Mouse (Mus musculus): ENCODE measurements around the gene Lpin1. TPM values are rescaled to one million over a fixed set of nuclear protein-coding genes. Genes with fewer than 3 reads are reported as not detected.

Gene Lpin1
- total RNA-seq, 2 experiments from 2014 or later = 19.6 to 23.0 TPM

DNA sequence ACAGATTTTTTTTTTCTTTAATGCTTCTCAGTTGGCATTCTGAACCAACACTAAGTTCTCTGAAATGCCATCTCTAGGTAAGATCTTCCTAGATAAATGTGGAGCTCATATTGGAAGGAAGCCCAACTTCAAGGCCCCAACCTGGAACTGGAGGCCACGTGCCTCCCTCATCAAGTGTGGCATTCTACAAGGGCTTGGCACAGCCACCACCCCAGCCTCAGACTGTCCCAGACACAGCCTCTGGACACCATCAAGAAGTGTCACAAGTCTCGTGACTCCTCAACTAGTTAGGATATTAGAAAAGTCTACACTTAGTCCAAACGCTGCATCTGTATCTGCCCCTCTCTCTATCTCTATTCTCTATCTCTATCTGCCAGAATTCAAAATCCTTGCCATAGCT lies 25.8 kb downstream of the Lpin1 start:
- no peak for DNase-seq (ENCODE audit: low spot score in 2 of 2)
- intact Hi-C loops (cut with DNase I) = no loop called here

DNA sequence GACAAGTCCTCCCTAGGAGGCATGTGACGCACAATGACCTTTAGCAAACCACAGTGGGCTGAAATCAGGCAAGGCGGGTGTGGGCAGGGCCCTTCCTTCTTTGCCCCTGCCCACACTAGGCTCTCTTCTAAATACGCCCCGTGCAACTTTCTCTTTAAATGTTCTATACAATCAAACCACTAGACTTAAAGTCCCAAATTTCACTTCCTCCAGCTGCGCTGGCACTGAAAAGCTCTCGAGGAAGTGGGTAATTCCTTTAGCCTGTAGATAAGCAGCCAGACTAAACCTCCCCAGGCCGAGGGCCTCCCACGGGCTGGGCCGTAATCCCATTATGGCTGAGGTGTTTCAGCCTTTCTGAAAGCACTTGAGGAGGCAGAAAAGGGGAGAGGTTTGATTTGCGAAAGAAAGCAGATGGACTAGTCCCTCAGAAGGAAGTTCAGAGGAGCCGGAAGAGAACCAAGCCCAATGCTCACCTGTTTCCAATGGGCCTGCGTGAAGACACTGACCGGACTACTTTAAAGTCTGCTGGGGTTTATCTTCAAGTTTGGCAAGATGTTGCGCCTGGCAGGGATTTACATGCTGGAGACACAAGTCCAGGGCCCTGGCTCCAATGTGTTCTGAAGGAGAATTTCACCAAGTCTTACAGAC lies 26.6 kb downstream of the Lpin1 start:
- no peak for DNase-seq (ENCODE audit: low spot score in 2 of 2)
- intact Hi-C loops (cut with DNase I) = no loop called here

- intact Hi-C loops (cut with DNase I) = no loop called here
- DNase-seq (ENCODE audit: low spot score in 2 of 2) = no peak
These were observed 27.5 kb downstream of the Lpin1 start for GRCm38 (mm10) chr12:16583313-16583712.

DNA sequence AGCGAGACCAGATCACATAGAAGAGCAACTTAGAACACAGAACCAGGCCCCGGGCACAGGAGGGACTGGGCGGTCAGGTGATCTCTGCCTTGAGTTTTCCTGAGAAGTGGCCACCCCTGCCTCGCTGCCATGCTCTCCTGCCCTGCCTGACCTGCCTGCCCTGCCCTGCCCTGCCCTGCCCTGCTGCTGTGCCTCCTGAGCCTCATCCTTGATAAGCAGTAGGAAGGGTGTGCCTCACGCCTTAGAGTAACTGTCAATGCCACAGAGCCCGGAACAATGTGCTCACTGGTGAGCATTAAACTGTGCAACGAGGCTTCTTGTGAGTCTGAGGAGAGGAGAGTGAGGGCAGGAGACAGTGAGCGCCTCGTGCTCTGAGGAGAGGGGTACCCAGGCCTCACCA lies 30.5 kb downstream of the Lpin1 start:
- no peak for DNase-seq (ENCODE audit: low spot score in 2 of 2)
- intact Hi-C loops (cut with DNase I) = no loop called here

GRCm38 (mm10) chr12:16577665-16578233 lies 33.0 kb downstream of the Lpin1 start:
- intact Hi-C loops (cut with DNase I) = no loop called here
- no peak for DNase-seq (ENCODE audit: low spot score in 2 of 2)

DNA sequence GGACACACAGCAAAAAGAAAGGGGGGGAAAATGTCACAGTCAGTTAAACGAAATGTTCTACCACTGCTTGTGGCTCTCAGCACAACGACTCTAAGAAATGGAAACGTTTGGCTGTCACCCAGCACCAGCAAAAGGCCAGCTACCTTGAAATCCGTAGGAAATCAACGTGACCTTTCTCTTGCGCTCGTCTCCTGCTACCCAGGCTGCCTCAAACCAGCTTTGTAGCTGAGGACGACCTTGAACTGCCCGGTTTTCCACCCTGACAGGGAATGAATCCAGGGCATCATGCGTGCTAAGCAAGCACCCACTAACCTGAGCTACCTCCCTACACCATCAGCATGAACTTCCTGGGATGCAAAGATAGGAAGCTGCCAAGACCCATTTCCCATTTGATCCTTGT lies 39.5 kb downstream of the Lpin1 start:
- intact Hi-C loops (cut with DNase I) = no loop called here
- DNase-seq (ENCODE audit: low spot score in 2 of 2) = no peak

DNA sequence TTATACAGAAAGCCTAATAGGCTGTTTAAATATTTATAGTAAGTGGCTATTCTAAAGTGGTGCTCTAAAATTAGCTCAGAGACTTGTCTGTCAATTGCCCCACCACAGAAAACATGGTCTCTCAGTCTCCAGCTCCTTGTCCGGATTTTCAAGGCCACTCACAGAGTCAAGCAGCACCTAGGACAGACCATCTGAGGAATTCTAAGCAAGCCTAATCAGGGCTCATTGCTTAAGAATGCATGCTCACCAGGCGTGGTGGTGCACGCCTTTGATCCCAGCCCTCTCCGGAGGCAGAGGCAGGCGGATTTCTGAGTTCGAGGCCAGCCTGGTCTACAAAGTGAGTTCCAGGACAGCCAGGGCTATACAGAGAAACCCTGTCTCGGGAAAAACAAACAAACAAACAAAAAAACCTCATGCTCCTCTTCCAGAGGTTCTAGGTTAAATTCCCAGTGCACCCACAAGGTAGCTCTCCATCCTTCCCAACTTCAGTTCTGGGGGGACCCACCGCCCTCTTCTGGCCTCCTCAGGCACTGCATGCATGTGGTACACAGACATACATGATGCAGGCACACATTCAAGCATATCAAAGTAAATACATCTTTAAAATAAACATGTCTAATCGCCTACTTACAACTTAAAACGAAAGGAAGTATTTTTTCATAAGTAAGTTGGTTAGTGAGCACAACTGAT lies 40.2 kb downstream of the Lpin1 start:
- DNase-seq (ENCODE audit: low spot score in 2 of 2) = no peak
- intact Hi-C loops (cut with DNase I) = no loop called here

DNA sequence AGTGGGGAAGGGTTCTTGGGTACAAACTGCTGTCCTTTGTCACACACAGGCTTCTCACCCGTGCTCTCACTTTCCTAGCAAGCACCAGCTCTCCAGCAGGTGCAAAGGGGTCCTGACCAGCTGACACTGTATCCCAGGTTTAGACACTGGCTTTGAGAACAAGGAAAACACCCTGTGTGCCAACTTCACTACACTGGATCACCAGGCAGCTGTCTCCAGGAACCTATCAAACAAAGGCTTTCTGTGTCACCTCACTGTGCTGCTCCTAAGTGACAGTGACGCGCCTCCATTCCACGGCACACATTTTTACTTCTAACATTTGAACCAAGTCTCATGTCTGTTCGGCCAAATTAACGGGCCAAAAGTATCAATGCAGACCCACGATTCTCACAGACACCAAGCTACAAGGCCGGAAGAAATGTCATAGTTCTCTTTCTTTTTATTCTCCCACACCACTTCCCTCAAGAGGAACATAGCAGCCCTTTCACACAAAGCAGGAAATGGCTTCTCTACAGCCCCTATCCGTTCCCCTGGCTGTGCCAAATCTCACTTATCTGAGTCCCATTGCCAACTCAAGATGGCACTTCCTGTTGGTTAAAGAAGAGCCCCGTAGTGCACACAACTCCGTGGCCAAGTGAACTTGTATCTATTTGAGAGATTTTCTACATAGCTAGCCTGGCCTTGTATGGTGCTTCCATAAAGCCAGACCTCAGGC lies 41.7 kb downstream of the Lpin1 start:
- no peak for DNase-seq (ENCODE audit: low spot score in 2 of 2)
- intact Hi-C loops (cut with DNase I) = loop anchor here (1.0 to 5.0 kb wide), 2 partner anchors 65 to 233 kb away; partner anchors contain the start of gene Greb1

DNA sequence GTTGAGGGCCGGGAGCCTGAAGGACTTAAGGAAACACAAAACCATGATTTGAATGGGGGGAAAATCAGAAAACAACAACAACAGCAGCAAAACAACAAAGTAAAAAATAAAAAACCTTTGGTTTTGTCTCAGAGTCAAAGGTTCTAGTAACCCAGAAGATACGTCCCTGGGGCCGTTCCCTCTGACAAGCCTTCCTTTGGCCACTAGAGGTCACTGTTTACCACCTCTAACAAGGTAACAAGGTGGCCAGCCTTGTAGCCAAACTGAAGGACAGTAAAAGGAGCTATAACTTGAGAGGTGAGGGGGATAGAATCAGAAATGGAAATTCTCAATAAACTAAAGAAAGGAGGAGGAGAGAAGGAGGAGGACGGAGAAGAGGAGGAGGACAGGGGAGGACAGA lies 42.3 kb downstream of the Lpin1 start:
- intact Hi-C loops (cut with DNase I) = loop anchor here (1.0 to 5.0 kb wide), 2 partner anchors 66 to 234 kb away; partner anchors contain the start of gene Greb1
- DNase-seq (ENCODE audit: low spot score in 2 of 2) = peak in 1 of 2 experiments; percentile 31

- DNase-seq (ENCODE audit: low spot score in 2 of 2) = no peak
- intact Hi-C loops (cut with DNase I) = loop anchor here (1.0 to 5.0 kb wide), 2 partner anchors 66 to 234 kb away; partner anchors contain the start of gene Greb1
These were observed 42.7 kb downstream of the Lpin1 start for GRCm38 (mm10) chr12:16568090-16568489.

- peak in 1 of 2 experiments; percentile 30 for DNase-seq (ENCODE audit: low spot score in 2 of 2)
- intact Hi-C loops (cut with DNase I) = no loop called here
These were observed 47.3 kb downstream of the Lpin1 start for GRCm38 (mm10) chr12:16563427-16563826.

DNA sequence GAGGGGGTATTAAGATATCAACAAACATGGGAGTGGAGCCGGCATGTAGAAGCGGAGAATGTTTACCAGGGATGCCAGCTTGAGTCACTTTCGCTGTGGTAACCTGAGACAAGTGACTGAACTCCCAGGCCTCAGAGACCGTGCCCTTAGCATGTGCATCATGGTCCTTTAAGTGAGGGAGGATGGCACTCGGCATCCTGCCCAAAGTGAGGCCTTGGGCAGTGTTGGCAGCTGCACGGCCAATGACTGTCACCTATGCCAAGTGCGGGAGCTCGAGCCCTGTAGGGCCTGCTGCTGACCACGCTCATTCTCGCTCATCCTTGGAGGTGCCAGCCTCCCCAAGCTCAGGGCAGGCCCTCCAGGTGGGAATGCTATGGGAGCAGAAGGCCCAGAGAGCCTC lies 48.1 kb downstream of the Lpin1 start:
- no peak for DNase-seq (ENCODE audit: low spot score in 2 of 2)

DNA sequence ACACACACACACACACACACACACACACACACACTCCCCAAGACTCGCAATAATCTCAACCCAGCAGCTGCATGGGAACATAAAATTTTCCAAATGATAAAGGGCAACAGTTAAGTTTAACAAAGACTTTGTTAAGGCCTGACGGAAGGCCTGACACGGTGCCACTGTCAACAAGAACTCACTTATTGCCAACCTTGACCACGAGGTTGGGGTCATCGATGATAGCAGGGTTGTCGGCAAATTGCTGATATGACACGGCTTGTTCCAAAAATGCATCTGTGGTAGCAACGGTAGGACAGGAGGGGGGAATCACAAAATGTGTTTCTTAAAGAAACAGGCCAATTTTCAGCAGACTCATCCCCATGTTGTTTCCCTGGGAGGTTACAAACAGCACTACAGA lies 48.6 kb downstream of the Lpin1 start:
- no peak for DNase-seq (ENCODE audit: low spot score in 2 of 2)
- intact Hi-C loops (cut with DNase I) = no loop called here

More for the DNA sequence above, 48.1 kb downstream of the Lpin1 start:
- intact Hi-C loops (cut with DNase I) = no loop called here

DNA sequence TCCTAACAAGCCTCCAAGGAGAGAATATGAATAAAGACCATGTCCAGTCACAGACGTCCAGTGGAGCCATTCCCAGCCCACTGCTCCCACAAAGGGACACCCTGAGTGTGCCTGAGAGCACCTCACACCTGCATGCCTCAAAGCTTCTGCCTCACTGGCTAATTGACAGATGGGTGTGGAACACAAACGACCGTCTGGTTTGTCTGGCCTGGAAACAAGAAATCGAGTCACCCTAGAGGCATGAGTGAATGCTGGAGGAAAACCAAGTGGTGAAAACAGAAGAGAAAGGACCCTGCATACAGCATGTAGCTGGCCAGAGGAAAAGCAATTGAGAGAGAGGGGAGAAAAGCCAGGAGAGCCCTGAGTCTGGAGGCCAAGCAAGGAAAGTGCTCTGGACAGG lies 53.5 kb downstream of the Lpin1 start:
- intact Hi-C loops (cut with DNase I) = no loop called here
- no peak for DNase-seq (ENCODE audit: low spot score in 2 of 2)

GRCm38 (mm10) chr12:16554171-16554570 lies 56.6 kb downstream of the Lpin1 start:
- intact Hi-C loops (cut with DNase I) = no loop called here
- DNase-seq (ENCODE audit: low spot score in 2 of 2) = no peak

DNA sequence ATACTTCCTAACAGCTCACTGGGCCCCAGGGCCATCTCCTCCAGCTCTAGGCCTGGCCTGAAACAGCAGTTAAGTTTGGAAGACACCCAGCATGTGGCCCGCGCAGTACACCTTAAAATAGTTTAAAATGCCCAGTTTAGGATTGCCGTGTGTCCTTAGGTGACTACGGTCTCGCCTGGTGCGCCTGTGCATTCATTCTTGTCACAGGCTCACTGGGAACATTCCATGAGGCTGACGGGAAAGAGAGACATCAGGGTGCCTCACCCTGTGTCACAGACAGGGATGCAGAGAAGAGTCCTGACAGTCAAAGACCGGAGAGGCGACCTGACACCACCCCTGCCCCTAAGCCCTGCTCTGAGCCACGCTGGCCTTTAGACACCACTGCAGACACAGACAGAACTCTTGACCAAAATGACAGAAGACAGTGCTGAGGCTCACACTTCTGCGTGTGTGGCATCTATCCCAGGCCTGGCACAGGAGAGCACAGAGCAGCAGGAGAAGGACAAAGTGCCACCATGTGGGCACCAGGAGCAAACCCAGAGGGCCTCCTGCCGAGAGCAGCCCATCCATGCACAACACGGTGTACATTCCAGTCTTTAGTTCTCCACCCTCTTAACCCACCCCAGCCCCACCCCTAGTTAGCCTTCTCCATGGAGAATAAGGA lies 58.5 kb downstream of the Lpin1 start:
- no peak for DNase-seq (ENCODE audit: low spot score in 2 of 2)

GRCm38 (mm10) chr12:16550983-16551454 lies 59.7 kb downstream of the Lpin1 start:
- intact Hi-C loops (cut with DNase I) = no loop called here
- DNase-seq (ENCODE audit: low spot score in 2 of 2) = peak; percentile 25 to 26

More for the DNA sequence above, 58.5 kb downstream of the Lpin1 start:
- intact Hi-C loops (cut with DNase I) = no loop called here

GRCm38 (mm10) chr12:16548824-16549375 lies 61.9 kb downstream of the Lpin1 start:
- intact Hi-C loops (cut with DNase I) = no loop called here
- no peak for DNase-seq (ENCODE audit: low spot score in 2 of 2)

- intact Hi-C loops (cut with DNase I) = no loop called here
- DNase-seq (ENCODE audit: low spot score in 2 of 2) = no peak
These were observed 69.2 kb downstream of the Lpin1 start for GRCm38 (mm10) chr12:16541606-16542005.
